Mouse (Mus musculus): ENCODE measurements around the gene Neurog3.
A peak's percentile ranks its signal among the peaks of the same experiment; 100 is the strongest.

The Neurog3 gene

DNA sequence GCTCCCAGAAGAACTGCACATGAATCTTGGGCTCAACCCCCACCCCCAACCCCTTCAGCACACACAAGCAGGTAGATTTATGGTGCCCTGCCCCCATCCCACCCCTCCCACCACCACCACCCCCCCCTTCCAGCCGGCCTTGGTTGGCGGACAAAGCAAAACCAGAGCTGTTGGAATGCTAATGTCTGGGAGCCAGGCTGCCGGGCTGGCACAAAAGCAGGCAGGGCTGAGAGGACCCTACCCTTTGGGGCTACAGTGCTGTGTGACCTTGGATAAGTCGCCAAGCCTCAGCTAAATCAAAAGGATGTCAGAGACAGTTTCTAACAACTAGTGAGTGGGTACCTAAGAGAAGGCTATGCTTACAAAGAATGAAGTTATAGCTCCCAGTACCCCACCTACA lies 4.3 kb downstream of the Neurog3 start:
- DNase-seq (ENCODE audit: low spot score) = no peak

- DNase-seq (ENCODE audit: low spot score) = no peak
These were observed 5.2 kb downstream of the Neurog3 start for GRCm38 (mm10) chr10:62138040-62138439.

DNA sequence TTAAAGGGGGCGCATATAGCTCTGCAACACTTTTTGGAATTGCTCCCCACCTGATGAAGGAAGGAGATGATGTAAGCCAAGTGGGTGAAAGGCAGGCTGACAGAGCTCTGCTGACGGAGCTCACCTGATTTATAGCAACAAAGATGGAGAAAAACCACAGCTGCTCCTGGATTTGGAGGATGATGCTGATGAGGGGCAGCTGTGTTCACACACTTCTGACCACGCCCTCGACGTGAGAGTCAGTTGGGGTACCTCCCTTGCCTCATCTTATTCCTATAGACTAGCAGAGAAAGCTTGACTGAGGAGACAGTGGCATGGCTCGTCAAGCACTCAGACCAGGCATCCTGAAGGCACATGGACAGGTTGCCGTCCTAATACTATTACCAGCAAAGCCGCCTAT lies 10.9 kb downstream of the Neurog3 start, which contains the start of gene Fam241b:
Gene Fam241b, minus strand, starts transcription at position 101 of the 400 bp plus-strand sequence.
- DNase-seq (ENCODE audit: low spot score) = no peak

DNA sequence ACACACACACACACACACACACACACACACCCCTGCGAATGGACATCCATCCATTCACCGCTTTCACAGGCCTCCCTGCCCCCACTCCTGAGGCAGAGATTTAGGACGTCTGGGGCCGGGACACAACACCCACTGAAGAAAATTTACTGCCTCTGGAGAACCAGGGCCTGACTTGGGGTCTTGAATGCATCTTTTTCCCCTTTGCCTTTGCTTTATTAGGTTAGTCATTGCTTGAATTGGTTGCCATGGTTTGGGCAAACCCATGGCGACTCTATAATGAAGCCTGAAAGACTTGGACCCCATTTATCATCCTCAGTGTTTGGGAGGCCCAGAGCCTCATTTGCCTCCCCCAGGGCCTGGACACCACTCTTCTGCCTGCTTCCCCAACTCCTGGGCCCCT lies 13.1 kb downstream of the Neurog3 start:
- DNase-seq (ENCODE audit: low spot score) = no peak

- DNase-seq (ENCODE audit: low spot score) = no peak
These were observed 14.8 kb downstream of the Neurog3 start for GRCm38 (mm10) chr10:62147466-62148248.

DNA sequence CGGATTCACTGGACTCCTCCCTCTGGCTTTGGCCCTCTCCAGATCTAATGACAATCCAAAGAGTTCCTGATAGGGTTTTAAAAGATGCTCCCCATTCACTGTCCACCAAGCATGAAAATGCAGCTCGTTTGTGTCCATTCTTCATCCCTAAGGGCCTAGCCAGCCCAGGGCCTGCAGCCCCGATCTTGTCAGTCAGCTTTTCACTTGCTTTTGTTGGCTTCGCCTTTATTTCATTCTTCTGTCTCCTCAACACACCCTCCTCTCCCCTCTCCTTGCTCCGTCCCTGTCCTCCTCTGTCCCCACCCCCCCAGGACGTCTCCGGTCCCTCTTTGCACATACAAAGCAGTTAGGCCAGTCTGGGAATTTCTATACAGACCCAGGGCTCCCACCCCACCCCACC lies 17.0 kb downstream of the Neurog3 start:
- DNase-seq (ENCODE audit: low spot score) = no peak

DNA sequence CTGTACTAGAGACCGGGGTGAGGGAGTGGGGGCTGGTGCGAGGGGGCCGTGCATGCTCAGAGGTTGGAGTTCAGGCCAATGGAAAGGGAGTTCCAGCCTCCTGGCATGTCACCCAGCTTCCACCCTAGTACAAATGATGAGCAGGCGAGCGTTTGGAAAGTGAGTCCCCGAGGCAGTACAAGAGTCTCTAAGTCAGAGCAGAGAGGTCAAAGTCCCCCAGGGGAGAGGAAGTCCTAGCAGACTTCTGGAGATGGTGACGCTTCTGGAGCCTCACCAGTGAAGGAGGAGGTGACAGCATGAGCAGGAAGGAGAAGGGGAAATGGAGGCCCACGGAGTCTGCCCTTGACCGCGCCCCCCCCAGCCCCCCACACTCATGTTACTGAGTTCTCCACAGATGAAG lies 29.5 kb downstream of the Neurog3 start:
- DNase-seq (ENCODE audit: low spot score) = no peak

DNA sequence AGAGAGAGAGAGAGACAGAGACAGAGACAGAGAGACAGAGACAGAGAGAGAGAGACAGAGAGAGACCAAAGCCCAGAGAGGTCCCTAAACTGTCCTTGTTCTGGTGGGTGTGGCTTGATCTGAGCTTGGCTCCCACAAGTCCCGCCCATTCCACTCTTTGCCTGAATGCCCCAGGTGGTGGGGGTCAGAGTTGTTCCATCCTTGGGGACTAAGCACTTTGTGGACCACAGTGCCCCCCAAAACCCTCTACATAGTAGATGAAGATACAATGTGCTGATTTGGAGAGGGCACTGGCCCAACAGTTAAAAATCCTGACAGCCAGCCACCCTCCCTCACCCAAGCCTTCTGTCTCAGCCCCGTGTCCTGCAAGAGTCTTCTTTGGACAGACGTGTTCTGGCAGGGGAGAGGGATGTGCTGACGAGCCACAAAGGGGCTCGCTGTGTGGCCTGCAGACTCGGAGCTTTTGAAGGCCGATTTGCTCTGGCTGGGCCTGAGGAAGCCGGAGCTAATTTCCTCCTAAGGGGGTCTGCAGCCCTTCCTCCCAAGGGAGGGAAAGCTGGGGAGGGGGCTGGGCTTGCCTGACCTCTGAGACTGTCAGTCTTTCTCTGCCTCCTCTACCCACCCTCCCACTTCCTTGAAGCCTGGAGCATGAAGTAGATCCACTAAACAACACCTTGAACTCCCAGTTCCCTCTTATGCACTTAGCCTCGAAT lies 40.1 kb downstream of the Neurog3 start:
- no peak for DNase-seq (ENCODE audit: low spot score)

DNA sequence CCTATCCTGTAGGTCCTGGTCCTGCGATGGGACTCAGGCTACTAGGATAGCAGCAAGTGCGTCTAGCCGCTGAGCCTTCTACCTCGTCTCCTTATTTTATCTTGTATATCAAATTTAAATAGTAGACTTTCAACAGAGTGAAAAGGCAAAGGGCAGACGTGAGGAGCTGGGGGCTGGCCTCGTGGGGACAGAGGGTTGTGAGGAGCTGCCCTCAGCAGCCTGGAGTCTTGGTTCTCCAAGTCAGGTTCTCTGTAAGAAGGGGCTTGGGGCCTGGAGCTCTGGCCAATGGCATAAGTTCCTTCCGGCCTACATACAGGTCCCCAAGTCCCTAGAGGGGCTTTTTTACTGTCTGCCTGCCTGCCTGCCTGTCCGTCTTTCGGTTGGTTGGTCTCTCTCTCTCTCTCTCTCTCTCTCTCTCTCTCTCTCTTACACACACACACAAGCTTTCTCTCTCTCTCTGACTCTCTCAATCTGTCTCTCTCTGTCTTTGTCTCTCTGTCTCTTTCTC lies 41.1 kb downstream of the Neurog3 start:
- no peak for DNase-seq (ENCODE audit: low spot score)

DNA sequence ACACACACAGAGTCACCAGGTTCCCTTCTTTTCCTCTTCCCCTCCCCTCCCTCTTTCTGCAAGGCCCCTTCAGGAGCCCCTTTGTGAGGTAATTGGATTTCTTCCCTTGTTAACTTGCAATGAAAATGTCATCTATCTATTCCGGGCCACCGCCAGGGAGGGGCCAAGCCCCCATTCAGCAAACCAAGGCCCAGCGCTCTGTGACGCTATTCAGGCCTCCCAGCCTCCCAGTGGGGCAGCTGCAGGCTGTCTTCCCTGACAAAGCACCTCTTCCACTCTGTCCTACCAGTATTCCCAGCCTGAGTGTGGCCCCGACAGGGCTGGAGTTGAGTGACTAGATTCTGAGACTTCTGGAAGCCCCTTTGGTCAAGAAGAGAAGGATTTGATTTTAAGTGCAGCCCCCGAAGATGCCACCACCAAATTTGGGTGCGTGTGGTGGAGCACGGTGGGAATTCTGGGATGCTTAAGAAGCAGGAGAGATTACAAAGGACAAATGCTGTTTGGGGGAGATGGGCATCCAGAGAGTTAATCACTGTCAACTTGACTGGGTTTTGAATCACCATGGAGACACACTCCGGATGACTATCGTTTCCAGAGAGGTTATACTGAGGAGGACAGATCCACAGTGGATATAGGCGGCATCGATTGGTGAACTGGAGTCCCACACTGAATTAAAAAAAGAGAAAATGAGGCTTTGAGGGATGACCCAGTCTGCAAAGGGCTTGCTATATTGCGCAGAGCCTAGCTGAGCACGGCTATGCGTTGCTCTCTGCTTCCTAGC lies 41.8 kb downstream of the Neurog3 start:
- DNase-seq (ENCODE audit: low spot score) = no peak

- DNase-seq (ENCODE audit: low spot score) = no peak
These were observed 47.1 kb downstream of the Neurog3 start for GRCm38 (mm10) chr10:62179944-62180343.

DNA sequence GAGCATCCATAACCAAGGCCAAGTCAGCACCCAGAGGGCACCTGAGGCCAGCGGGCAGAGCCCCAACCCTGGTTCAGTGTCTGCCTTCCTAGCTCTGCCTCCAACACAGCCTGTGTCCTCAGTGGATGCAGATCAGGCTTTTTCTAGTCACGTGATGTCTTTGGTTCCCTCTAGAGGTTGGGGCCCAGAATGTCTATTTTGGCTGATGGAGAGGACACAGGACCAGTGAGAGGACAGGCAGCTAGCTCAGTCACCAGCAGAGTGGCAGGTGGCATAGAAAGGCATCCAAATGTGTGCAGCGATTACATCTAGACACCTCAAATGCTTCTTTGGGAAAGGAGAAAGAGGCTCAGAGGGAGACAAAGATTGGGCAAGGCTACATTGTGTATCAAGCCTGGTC lies 48.8 kb downstream of the Neurog3 start:
- DNase-seq (ENCODE audit: low spot score) = no peak

GRCm38 (mm10) chr10:62182471-62183014 lies 49.7 kb downstream of the Neurog3 start:
- no peak for DNase-seq (ENCODE audit: low spot score)

- DNase-seq (ENCODE audit: low spot score) = peak; percentile 96
These were observed 50.2 kb downstream of the Neurog3 start for GRCm38 (mm10) chr10:62183053-62183452.

Measured in urinary bladder, postnatal 14 days (tissue).